Mouse (Mus musculus) kidney, embryonic 15.5 days (tissue): ENCODE measurements around the gene Prkcq. TPM values are rescaled to one million over a fixed set of nuclear protein-coding genes. Genes with fewer than 3 reads are reported as not detected.

Experiments
- ATAC-seq: fragments of 200-750 bp; cut with Nextera tagmentation; replicated peaks from 2 replicates; pipeline ENCODE4 v1.8.0; 2017; ENCODE audit warnings: moderate TSS enrichment; ENCODE audit not compliant: low FRiP score
- H3K27ac ChIP-seq: fragments of 300-500 bp; sonication (generic); 2 replicates; pipeline ENCODE4 v1.5.1; 2015; ENCODE audit warnings: mild to moderate bottlenecking, inconsistent platforms
- H3K27me3 ChIP-seq: fragments of 300-500 bp; sonication (generic); 2 replicates; pipeline ENCODE4 v1.6.1; 2015; ENCODE audit warnings: inconsistent platforms
- H3K36me3 ChIP-seq: fragments of 300-500 bp; sonication (generic); 2 replicates; pipeline ENCODE4 v1.6.1; 2015; ENCODE audit warnings: inconsistent platforms
- H3K4me1 ChIP-seq: fragments of 300-500 bp; sonication (generic); 2 replicates; pipeline ENCODE4 v1.6.1; 2015; ENCODE audit warnings: inconsistent platforms
- H3K4me2 ChIP-seq: fragments of 300-500 bp; sonication (generic); 2 replicates; pipeline ENCODE4 v1.6.1; 2015; ENCODE audit warnings: moderate library complexity, mild to moderate bottlenecking, inconsistent platforms
- H3K4me3 ChIP-seq: fragments of 300-500 bp; sonication (generic); replicated peaks from 2 replicates; pipeline ENCODE4 v1.5.1; 2015; ENCODE audit warnings: mild to moderate bottlenecking, inconsistent platforms
- H3K9ac ChIP-seq: fragments of 300-500 bp; sonication (generic); 2 replicates; pipeline ENCODE4 v1.6.1; 2015; ENCODE audit warnings: mild to moderate bottlenecking, inconsistent platforms
- H3K9me3 ChIP-seq: fragments of 300-500 bp; sonication (generic); replicated peaks from 2 replicates; pipeline ENCODE4 v1.6.1; 2016; ENCODE audit warnings: inconsistent platforms
- WGBS: fragments of 180-500 bp; shearing (Covaris S2); methylation state at CpG from one replicate; pipeline ENCODE4 v1.1.7; 2015; ENCODE audit warnings: mixed read lengths; 5-methylcytosine and 5-hydroxymethylcytosine counted together
- polyA plus RNA-seq: library from polyadenylated mRNA; unstranded; fragments of >200 nt; fragmentation: Nextera tagmentation; extraction: Ambion mirVana; gene quantifications from 2 replicates; pipeline ENCODE4 v1.2.1, GENCODE M21; 2015

The Prkcq gene
- polyA plus RNA-seq, 1 experiment from 2014 or later: 3.4 TPM

DNA sequence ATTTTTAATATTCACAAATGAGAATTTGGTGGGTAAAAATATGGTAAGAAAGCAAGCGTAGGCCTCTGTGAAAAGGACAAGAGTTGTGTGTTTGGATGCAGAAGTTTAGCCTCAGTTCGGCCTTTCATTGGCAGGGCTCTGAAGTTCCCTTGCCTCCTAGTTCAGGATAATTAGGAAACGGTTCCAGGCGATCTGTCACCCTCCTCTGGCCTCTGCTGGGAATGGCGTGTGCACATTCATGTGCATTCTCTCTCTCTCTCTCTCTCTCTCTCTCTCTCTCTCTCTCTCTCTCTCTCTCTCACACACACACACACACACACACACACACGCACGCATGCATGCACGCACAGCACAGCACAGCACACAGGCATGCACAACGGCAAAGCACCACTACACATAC lies 93.5 kb downstream of the Prkcq start:
- 70% methylated on average over 9 of the region's 9 CpGs for WGBS
- Histone ChIP-seq H3K27ac (no peak overlapping the region), H3K9ac (no peak overlapping the region), H3K27me3 (no peaks in the 10 kb centered on the region), H3K36me3 (no peaks in the 10 kb centered on the region), H3K4me1 (no peaks in the 10 kb centered on the region), H3K4me2 (no peak overlapping the region), H3K9me3 (no peaks in the 10 kb centered on the region), H3K4me3 (no peak overlapping the region)
- ATAC-seq: no peak

DNA sequence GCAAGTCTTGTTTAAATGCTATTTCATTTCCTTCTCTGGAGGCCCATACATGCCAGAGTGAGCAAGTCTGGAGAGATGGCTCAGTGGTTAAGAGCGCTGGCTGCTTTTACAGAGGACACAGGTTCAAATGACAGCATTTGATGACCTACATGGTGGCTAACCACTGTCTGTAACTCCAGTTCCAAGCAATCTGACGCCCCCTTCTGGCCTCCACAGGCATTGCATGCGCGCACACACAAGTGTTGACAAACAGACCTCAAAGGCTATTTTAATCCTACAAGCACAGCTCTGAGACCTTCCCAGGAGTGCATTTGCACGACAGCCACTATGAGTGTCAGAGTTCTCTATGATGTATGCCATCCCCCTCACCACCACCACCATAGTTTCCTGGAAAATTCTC lies 94.4 kb downstream of the Prkcq start:
- no peak overlapping the region for H3K27ac ChIP-seq
- H3K9ac ChIP-seq: no peak overlapping the region
- H3K27me3 ChIP-seq: no peaks in the 10 kb centered on the region
- H3K4me3 ChIP-seq: no peak overlapping the region
- 65% methylated on average over 5 of the region's 5 CpGs for WGBS
- ATAC-seq: no peak
- H3K9me3 ChIP-seq: no peaks in the 10 kb centered on the region
- H3K4me2 ChIP-seq: no peak overlapping the region
- H3K36me3 ChIP-seq: no peaks in the 10 kb centered on the region
- H3K4me1 ChIP-seq: no peaks in the 10 kb centered on the region

DNA sequence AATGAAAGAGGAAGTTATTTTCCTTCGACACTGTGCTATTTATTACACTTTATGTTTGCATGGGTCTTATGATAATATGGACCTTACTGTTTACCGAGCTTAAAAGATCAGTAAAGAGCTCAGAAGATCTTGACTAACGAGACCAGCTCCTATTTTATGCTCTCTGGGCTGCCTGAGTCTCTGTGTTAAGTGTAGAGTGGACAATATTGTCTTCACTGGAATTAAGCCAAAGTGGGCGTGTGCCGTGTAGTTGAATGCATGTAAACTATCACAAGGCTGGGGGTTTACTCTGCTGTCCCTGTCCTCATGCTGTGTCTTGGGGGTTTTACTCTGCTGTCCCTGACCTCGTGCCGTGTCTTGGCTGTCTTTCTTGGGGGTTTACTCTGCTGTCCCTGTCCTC lies 107.1 kb downstream of the Prkcq start:
- H3K9ac ChIP-seq: no peak overlapping the region
- no peaks in the 10 kb centered on the region for H3K9me3 ChIP-seq
- H3K4me1 ChIP-seq: no peaks in the 10 kb centered on the region
- 80% methylated on average over 7 of the region's 7 CpGs for WGBS
- ATAC-seq: no peak
- H3K4me2 ChIP-seq: no peak overlapping the region
- no peaks in the 10 kb centered on the region for H3K36me3 ChIP-seq
- H3K4me3 ChIP-seq: no peak overlapping the region
- no peaks in the 10 kb centered on the region for H3K27me3 ChIP-seq
- H3K27ac ChIP-seq: no peak overlapping the region

DNA sequence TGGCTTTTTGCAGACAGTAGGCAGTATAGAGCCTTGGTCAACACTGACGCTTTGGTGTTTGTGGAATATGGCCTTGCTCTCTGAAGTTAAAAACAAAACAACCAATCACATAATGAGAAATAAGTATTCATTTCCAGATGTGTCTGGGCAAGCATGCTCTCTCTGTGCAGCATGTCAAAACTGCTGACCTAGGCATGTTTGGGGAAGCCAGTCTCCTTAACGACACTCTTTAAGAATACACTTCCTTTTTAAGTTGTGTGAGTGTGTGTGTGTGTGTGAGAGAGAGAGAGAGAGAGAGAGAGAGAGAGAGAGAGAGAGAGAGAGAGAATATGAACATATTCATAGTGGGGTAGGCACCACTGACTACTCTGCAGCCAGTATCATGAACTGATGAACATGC lies 108.3 kb downstream of the Prkcq start:
- Histone ChIP-seq H3K4me1 (no peaks in the 10 kb centered on the region), H3K27me3 (no peaks in the 10 kb centered on the region), H3K36me3 (no peaks in the 10 kb centered on the region), H3K9ac (no peak overlapping the region), H3K4me2 (no peak overlapping the region), H3K9me3 (no peaks in the 10 kb centered on the region), H3K27ac (no peak overlapping the region), H3K4me3 (no peak overlapping the region)
- ATAC-seq: no peak
- 60% methylated on average over 2 of the region's 2 CpGs for WGBS

DNA sequence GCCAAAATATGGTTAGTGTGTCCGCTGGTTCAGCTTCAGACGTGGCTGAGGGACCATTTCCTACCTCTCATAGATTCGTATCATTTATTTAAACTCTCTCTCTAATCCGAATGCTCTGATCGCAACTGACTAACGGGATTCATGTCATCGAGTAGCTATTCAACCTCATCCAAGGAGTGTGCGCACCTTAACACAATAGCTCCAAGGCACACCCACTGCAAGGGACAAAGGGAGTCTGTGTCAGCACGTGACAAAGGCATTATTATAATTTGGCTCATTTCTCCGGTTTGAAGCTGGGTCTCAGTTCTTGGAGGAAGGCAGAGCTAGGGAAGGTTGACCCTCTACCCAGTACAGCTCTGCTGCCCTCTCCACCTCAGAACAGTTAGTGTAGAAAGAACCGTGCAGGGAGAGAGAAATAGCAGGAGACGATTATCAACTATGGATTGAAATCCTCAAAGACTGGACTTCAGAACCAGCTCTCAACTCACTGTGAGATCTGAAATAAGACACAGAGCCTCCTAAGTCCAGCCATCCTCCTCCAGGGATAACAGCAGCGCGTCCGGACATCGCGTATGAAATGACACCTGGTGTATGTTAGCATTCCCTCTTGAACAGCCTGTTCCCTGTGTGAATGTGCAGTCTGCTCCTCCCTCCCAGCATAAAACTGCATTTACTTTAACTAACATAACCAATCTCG lies 116.1 kb downstream of the Prkcq start:
- ATAC-seq: peak; percentile 43
- 77% methylated on average over 18 of the region's 18 CpGs for WGBS
- Histone ChIP-seq H3K4me2 (no peak overlapping the region), H3K36me3 (no peaks in the 10 kb centered on the region), H3K9me3 (no peaks in the 10 kb centered on the region), H3K4me3 (no peak overlapping the region), H3K27me3 (no peaks in the 10 kb centered on the region), H3K4me1 (no peaks in the 10 kb centered on the region), H3K27ac (no peak overlapping the region), H3K9ac (no peak overlapping the region)

GRCm38 (mm10) chr2:11288531-11288846 lies 116.6 kb downstream of the Prkcq start:
- 7% methylated on average over 7 of the region's 7 CpGs for WGBS
- Histone ChIP-seq H3K9me3 (no peaks in the 10 kb centered on the region), H3K4me2 (no peak overlapping the region), H3K36me3 (no peaks in the 10 kb centered on the region), H3K27me3 (no peaks in the 10 kb centered on the region), H3K4me1 (no peaks in the 10 kb centered on the region), H3K27ac (no peak overlapping the region), H3K9ac (no peak overlapping the region), H3K4me3 (no peak overlapping the region)
- ATAC-seq: peak; percentile 71; the same call in 1 of the 2 replicates

DNA sequence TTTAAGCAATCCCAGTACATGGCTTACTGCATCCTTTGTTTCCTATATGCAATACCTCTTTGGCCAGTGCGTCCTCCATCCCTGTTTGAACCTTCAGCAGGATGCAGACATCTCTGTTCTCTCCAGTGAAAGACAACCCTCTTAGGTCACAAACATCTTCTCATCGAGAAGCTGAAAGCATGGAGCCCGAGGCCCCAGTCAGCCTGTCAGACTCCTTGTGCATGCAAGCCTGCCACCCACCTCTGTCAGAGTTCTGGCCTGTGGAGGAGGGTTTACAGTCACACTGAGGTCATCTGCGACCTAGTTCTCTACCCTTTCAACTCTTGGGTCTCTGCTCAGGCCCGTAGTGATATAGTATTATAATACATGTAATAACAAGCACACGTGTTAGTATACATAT lies 119.0 kb downstream of the Prkcq start:
- no peak overlapping the region for H3K4me3 ChIP-seq
- no peaks in the 10 kb centered on the region for H3K27me3 ChIP-seq
- no peaks in the 10 kb centered on the region for H3K9me3 ChIP-seq
- H3K27ac ChIP-seq: no peak overlapping the region
- no peaks in the 10 kb centered on the region for H3K4me1 ChIP-seq
- ATAC-seq: no peak
- no peak overlapping the region for H3K4me2 ChIP-seq
- no peaks in the 10 kb centered on the region for H3K36me3 ChIP-seq
- WGBS: 85% methylated on average over 6 of the region's 6 CpGs
- H3K9ac ChIP-seq: no peak overlapping the region

GRCm38 (mm10) chr2:11291570-11292405 lies 119.9 kb downstream of the Prkcq start:
- H3K27me3 ChIP-seq: no peaks in the 10 kb centered on the region
- H3K4me1 ChIP-seq: no peaks in the 10 kb centered on the region
- ATAC-seq: no peak
- no peaks in the 10 kb centered on the region for H3K9me3 ChIP-seq
- no peaks in the 10 kb centered on the region for H3K36me3 ChIP-seq
- no peak overlapping the region for H3K4me3 ChIP-seq
- WGBS: 75% methylated on average over 9 of the region's 9 CpGs
- H3K4me2 ChIP-seq: no peak overlapping the region
- no peak overlapping the region for H3K9ac ChIP-seq
- no peak overlapping the region for H3K27ac ChIP-seq

DNA sequence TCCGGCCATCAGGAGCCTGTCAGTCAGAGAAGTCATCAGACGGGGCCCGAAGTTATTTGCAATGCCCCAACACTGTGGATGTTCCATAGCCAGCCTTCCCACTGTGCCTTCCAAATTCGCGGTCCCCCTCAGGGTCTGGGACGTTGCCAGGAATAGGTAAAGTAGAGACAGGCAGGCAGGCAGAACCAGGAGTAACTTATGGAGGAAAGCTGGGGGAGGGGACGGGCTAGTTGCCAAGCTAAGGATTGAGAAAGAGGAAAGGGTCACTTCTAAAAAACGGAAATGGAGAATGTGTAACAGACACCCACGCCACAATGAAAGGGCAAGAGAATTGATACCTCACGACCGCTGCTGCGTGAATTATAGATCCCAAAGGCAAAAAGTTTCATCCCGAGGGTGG lies 121.2 kb downstream of the Prkcq start:
- Histone ChIP-seq H3K27me3 (no peaks in the 10 kb centered on the region), H3K4me1 (no peaks in the 10 kb centered on the region), H3K27ac (no peak overlapping the region), H3K9ac (no peak overlapping the region), H3K4me3 (no peak overlapping the region), H3K9me3 (no peaks in the 10 kb centered on the region), H3K4me2 (no peak overlapping the region), H3K36me3 (no peaks in the 10 kb centered on the region)
- 78% methylated on average over 13 of the region's 13 CpGs for WGBS
- no peak for ATAC-seq

- Histone ChIP-seq H3K9ac (no peak overlapping the region), H3K36me3 (no peaks in the 10 kb centered on the region), H3K4me3 (no peak overlapping the region), H3K27ac (no peak overlapping the region; the same call in 1 of the 2 replicates), H3K9me3 (no peaks in the 10 kb centered on the region), H3K4me2 (no peak overlapping the region), H3K27me3 (no peaks in the 10 kb centered on the region), H3K4me1 (no peaks in the 10 kb centered on the region)
- 34% methylated on average over 5 of the region's 5 CpGs for WGBS
- no peak; the same call in 1 of the 2 replicates for ATAC-seq
Observed at GRCm38 (mm10) chr2:11294643-11295191, 122.8 kb downstream of the Prkcq start.

DNA sequence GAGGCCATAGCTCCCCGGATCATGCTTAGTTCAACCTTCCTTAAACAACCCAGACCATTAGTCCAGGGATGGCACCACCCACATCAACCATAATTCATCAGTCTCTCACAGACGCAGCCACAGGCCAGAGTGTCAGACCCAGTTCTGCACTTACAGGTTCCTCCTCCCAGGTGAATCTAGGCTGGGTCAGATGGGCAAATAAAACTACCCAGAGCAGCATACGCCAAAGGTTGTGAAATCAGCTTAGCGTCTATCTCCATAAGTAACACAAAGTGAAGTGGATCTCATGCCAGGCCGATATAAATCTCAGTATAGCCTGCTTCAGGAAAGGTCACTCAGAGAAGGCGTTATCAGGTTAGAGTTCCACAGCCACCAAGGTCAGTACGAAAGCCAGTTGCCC lies 126.9 kb downstream of the Prkcq start:
- 79% methylated on average over 7 of the region's 7 CpGs for WGBS
- no peak for ATAC-seq
- H3K4me1 ChIP-seq: no peaks in the 10 kb centered on the region

GRCm38 (mm10) chr2:11299366-11299765 lies 127.5 kb downstream of the Prkcq start:
- Histone ChIP-seq H3K9ac (no peak overlapping the region), H3K4me1 (no peaks in the 10 kb centered on the region), H3K4me3 (no peak overlapping the region), H3K4me2 (no peak overlapping the region), H3K36me3 (no peaks in the 10 kb centered on the region), H3K9me3 (no peaks in the 10 kb centered on the region), H3K27me3 (no peaks in the 10 kb centered on the region), H3K27ac (no peak overlapping the region)
- WGBS: 25% methylated on average over 1 of the region's 1 CpGs
- no peak for ATAC-seq

More for the DNA sequence above, 126.9 kb downstream of the Prkcq start:
- no peak overlapping the region for H3K4me2 ChIP-seq
- H3K27me3 ChIP-seq: no peaks in the 10 kb centered on the region
- H3K9me3 ChIP-seq: no peaks in the 10 kb centered on the region
- no peak overlapping the region for H3K4me3 ChIP-seq
- H3K27ac ChIP-seq: no peak overlapping the region
- no peaks in the 10 kb centered on the region for H3K36me3 ChIP-seq
- H3K9ac ChIP-seq: no peak overlapping the region
